Comparison of ENCODE assay signal across 19 mouse cellular contexts in the genomic region with DNA sequence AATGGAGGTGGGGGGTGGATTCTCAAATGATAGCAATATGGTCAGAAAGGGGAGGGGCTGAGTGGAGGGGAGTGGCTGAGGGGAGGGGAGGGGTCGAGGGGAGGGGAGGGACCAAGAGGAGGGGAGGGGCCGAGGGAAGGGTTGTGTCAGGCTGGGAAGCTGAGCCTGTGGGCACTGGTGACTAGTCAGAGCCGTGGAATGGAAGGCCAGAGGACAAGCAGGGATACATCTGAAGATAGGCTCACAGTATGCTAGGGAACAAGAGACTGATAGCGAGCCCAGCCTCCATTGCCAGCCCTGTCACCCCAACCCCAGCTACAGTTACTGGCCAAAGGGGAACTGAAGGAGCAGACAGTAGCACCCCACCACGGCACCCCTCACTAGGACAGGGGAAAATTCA. TPM values are rescaled to one million over a fixed set of nuclear protein-coding genes. Genes with fewer than 3 reads are reported as not detected.
A peak's percentile ranks its signal among the peaks of the same experiment; 100 is the strongest.
DNase-seq lines count a peak whose midpoint lies in the region; ATAC-seq lines count a peak whose summit lies in the region.
"Had no signal": no experiment of that assay in that cellular context is flagged by ENCODE, and none has a peak within 500 bp of the region (broad histone marks: within the 10 kb centered on the region; RNA-seq: fewer than 3 reads in every experiment).

No protein-coding gene starts in this region.

- H3K27ac ChIP-seq in limb, embryonic 10.5 days: peak overlapping the region; percentile 66
- H3K27ac ChIP-seq in midbrain, embryonic 15.5 days: no peak overlapping the region
- H3K27ac ChIP-seq: heart, embryonic 13.5 days; hindbrain, postnatal 0 days; kidney, postnatal 0 days had no signal

- H3K4me1 ChIP-seq in megakaryocyte, embryonic 14.5 days: peaks cover 89% of the 10 kb centered on the region
- peaks cover 77% of the 10 kb centered on the region for H3K4me1 ChIP-seq in limb, embryonic 10.5 days
- H3K4me1 ChIP-seq in midbrain, embryonic 15.5 days: peaks cover 3% of the 10 kb centered on the region; the same call in 1 of the 2 replicates

- no peak overlapping the region for H3K9ac ChIP-seq in midbrain, embryonic 15.5 days
- H3K9ac ChIP-seq: heart, embryonic 13.5 days had no signal

- peak; percentile 30 for DNase-seq in embryo, embryonic 10.5 days (ENCODE audit: low spot score)
- no peak for DNase-seq in embryo, embryonic 9.5 days (ENCODE audit: extremely low spot score)
- peak; percentile 35 for DNase-seq in R1 (ENCODE audit: low read depth, low spot score)
- no peak for DNase-seq in limb, embryonic 10.5 days (ENCODE audit: low spot score)
- DNase-seq in layer of hippocampus, postnatal 10 days (ENCODE audit: low spot score in 2 of 2): no peak
- DNase-seq: cerebellum, adult 2 months; heart, postnatal 4 days; kidney, adult 18-20 months; layer of hippocampus, postnatal 36 days; lung, postnatal 10 days; thymus, postnatal 25 days had no signal

- peaks cover 97% of the 10 kb centered on the region for H3K36me3 ChIP-seq in megakaryocyte, embryonic 14.5 days (replicated peaks; ENCODE audit: low read length)
- H3K36me3 ChIP-seq in limb, embryonic 10.5 days: peaks cover 42% of the 10 kb centered on the region
- H3K36me3 ChIP-seq in midbrain, embryonic 15.5 days (replicated peaks): no peaks in the 10 kb centered on the region

- no peak for ATAC-seq in megakaryocyte, adult 5-6 weeks (ENCODE audit: poor library complexity, severe bottlenecking)
- ATAC-seq in midbrain, embryonic 15.5 days (replicated peaks): no peak
- ATAC-seq: hindbrain, postnatal 0 days had no signal

- no peaks in the 10 kb centered on the region for H3K27me3 ChIP-seq in megakaryocyte, embryonic 14.5 days (replicated peaks)
- peaks cover 46% of the 10 kb centered on the region for H3K27me3 ChIP-seq in limb, embryonic 10.5 days (ENCODE audit: low read depth, poor library complexity, severe bottlenecking)
- peaks cover 7% of the 10 kb centered on the region for H3K27me3 ChIP-seq in midbrain, embryonic 15.5 days (replicated peaks)

- H3K4me2 ChIP-seq in midbrain, embryonic 15.5 days: no peak overlapping the region
- H3K4me2 ChIP-seq: heart, embryonic 13.5 days had no signal

- WGBS in limb, embryonic 10.5 days: 62% methylated on average over 3 of the region's 5 CpGs
- WGBS in midbrain, embryonic 15.5 days: 40% methylated on average over 5 of the region's 5 CpGs

- H3K4me3 ChIP-seq in megakaryocyte, embryonic 14.5 days (replicated peaks): peak overlapping the region; percentile 56
- H3K4me3 ChIP-seq in limb, embryonic 10.5 days: no peak overlapping the region
- no peak overlapping the region for H3K4me3 ChIP-seq in midbrain, embryonic 15.5 days
- H3K4me3 ChIP-seq: heart, embryonic 13.5 days had no signal

- H3K9me3 ChIP-seq in megakaryocyte, embryonic 14.5 days: no peaks in the 10 kb centered on the region
- H3K9me3 ChIP-seq in limb, embryonic 10.5 days (replicated peaks): no peaks in the 10 kb centered on the region
- H3K9me3 ChIP-seq in midbrain, embryonic 15.5 days: no peaks in the 10 kb centered on the region
- H3K9me3 ChIP-seq: heart, embryonic 13.5 days had no signal

RNA-seq across cellular contexts. Expression of gene Lrrc71, which starts 10.2 kb away (rescaled TPM):
- polyA plus RNA-seq in megakaryocyte, embryonic 14.5 days (2012; ENCODE audit: insufficient read depth, low replicate concordance): 7.0 and 16.6 TPM in 2 replicates
- total RNA-seq in megakaryocyte, adult 5-6 weeks (2015): not detected in 2 replicates
- total RNA-seq in megakaryocyte, adult 5-6 weeks (2017): 0.04 TPM in 1 of 2 replicates, not detected in the other
- 0.31 and 0.43 TPM in 2 replicates for polyA plus RNA-seq in limb, embryonic 10.5 days (2016; fragmentation: Nextera tagmentation; extraction: Ambion mirVana)
- 0.84 and 0.89 TPM in 2 replicates for polyA plus RNA-seq in midbrain, embryonic 15.5 days (2015; fragmentation: Nextera tagmentation; extraction: Ambion mirVana)
- total RNA-seq in layer of hippocampus, postnatal 10 days (2021): 1 to 10 TPM in 1 of 2 experiments, under 1 TPM in 1; 0.80 to 2.3 TPM
- total RNA-seq: gastrocnemius, adult 18-20 months; megakaryocyte-erythroid progenitor cell, adult 5-6 weeks had no signal
- polyA plus RNA-seq: heart, embryonic 13.5 days had no signal

RNA-seq across cellular contexts. Expression of gene Ntrk1, which starts 36.3 kb away (rescaled TPM):
- not detected in 2 replicates for polyA plus RNA-seq in megakaryocyte, embryonic 14.5 days (2012; ENCODE audit: insufficient read depth, low replicate concordance)
- total RNA-seq in megakaryocyte, adult 5-6 weeks (2015): not detected in 2 replicates
- total RNA-seq in megakaryocyte, adult 5-6 weeks (2017): not detected in 2 replicates
- polyA plus RNA-seq in limb, embryonic 10.5 days (2016; fragmentation: Nextera tagmentation; extraction: Ambion mirVana): 0.28 and 0.29 TPM in 2 replicates
- polyA plus RNA-seq in midbrain, embryonic 15.5 days (2015; fragmentation: Nextera tagmentation; extraction: Ambion mirVana): 1.0 and 1.6 TPM in 2 replicates
- under 1 TPM; 0.41 to 0.42 TPM for total RNA-seq in layer of hippocampus, postnatal 10 days (2021)
- total RNA-seq: gastrocnemius, adult 18-20 months; megakaryocyte-erythroid progenitor cell, adult 5-6 weeks had no signal

RNA-seq across cellular contexts. Expression of gene Insrr, which starts 38.1 kb away (rescaled TPM):
- not detected in 2 replicates for polyA plus RNA-seq in megakaryocyte, embryonic 14.5 days (2012; ENCODE audit: insufficient read depth, low replicate concordance)
- total RNA-seq in megakaryocyte, adult 5-6 weeks (2015): not detected in 2 replicates
- not detected in 2 replicates for total RNA-seq in megakaryocyte, adult 5-6 weeks (2017)
- 0.05 and 0.16 TPM in 2 replicates for polyA plus RNA-seq in limb, embryonic 10.5 days (2016; fragmentation: Nextera tagmentation; extraction: Ambion mirVana)
- polyA plus RNA-seq in midbrain, embryonic 15.5 days (2015; fragmentation: Nextera tagmentation; extraction: Ambion mirVana): 0.66 and 0.69 TPM in 2 replicates
- total RNA-seq in layer of hippocampus, postnatal 10 days (2021): under 1 TPM; 0.29 to 0.30 TPM
- total RNA-seq: gastrocnemius, adult 18-20 months; megakaryocyte-erythroid progenitor cell, adult 5-6 weeks had no signal

Comparison
In these comparisons a context has a peak if more than half of its experiments do, and no peak if none do; other contexts are left out.
1. DNase-seq: peak in embryo, embryonic 10.5 days (single experiment) and R1 (single experiment); none in embryo, embryonic 9.5 days (single experiment), limb, embryonic 10.5 days (single experiment) and layer of hippocampus, postnatal 10 days (0 of 2).